Mouse (Mus musculus): ENCODE data around the gene Cep290. TPM values are rescaled to one million over a fixed set of nuclear protein-coding genes. Genes with fewer than 3 reads are reported as not detected.
"Not testable (repeated sequence)": the region's sequence is repeated elsewhere in the genome, so short reads cannot be mapped to it uniquely, and the experiment has no call there.

Cep290 gene
- polyA plus RNA-seq, 1 experiment = not detected

DNA sequence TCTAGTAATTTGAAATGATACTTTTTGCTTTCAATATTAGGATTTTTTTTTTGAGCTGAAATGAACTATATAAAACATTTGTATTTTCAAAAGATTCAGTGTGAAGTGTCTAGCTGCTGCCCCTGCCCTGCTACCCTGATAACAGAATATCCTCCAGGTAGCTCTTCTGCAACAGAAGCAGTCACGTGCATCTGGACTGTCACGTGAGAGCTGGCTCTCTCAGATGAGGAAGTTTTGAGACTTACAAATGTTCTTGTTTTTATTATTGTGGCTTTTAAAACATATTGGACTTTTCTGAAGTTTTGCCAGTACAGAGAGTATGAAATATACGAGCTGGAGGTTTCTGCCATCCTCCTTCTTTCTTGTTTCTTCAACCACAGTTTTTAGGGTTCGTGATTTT, 34.3 kb downstream of the Cep290 start:
- WGBS = 89% methylated on average over 4 of the region's 4 CpGs
- Histone ChIP-seq H3K4me3 (ENCODE audit: insufficient read depth, low read depth, low read length) (no peak overlapping the region), H3K4me1 (ENCODE audit: control insufficient read depth, insufficient read depth, low read length) (no peaks in the 10 kb centered on the region), H3K27ac (ENCODE audit: insufficient read depth, low read depth, low read length) (no peak overlapping the region)
- TF ChIP-seq POLR2A (IDR thresholded peaks at IDR 0.05; ENCODE audit: insufficient read depth, low read depth, low read length) (no peak), CTCF (IDR thresholded peaks at IDR 0.05; ENCODE audit: insufficient read depth, low read depth, low read length) (no peak)

DNA sequence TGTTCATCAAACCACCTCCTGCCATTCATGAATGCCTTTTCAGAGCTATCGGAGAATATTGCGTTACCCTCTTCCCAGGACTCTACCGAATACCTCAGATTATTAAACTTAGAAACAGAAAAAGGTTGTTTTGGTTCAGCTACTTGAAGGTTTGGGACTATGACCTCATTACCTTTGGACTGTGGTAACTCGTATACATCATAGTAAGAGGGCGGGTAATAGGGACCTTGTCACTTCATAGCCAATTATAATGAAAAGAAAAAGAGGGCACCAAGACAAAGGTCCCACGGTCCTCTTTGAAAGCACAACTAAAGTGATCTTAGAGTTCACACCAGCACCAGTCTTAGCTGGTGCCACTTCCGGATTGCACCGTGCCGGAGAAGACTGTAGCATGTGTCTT, 35.0 kb downstream of the Cep290 start:
- 70% methylated on average over 9 of the region's 9 CpGs for WGBS

DNA sequence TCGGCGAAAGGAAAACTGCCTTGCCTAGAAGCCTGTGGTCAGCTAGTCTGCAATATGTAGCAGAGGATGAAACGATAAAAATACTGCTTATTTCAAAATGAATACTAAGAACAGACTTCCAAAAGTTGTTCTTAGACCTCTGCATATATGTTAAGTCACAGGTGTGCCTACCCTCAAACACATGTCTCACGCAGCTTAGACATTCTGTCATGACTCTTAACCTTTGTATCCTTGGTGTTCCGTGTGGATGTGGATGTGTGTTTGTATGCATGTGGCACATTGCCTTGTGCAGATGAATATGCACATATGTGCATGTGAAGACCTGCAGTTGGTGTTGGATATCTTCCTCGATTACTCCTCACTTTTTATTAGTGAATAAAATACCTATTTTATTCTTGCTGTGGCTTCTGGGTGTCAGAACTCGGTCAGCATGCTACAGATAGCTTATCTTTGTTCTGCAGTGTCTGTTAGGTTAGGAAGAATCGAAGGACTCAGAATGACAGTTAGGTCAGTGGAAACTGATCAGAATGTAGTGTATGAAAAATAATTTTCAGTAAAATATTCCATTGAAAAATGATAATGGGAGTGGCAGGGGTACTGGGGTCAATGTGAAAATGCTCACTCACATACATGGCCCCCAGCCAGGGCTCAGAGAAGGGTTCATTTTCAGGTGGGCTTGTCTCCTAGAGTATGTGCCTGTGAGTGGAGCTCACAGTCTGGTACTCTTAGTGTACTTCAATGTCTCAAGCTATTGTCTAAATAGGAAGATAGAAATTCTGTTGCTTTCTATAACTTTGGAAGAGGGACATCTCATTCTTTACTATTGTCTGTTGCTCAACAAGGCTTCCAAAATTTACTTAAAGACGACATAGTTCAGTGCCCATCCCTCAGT, 37.4 kb downstream of the Cep290 start:
- Histone ChIP-seq H3K4me3 (ENCODE audit: insufficient read depth, low read depth, low read length) (no peak overlapping the region), H3K4me1 (ENCODE audit: control insufficient read depth, insufficient read depth, low read length) (no peaks in the 10 kb centered on the region), H3K27ac (ENCODE audit: insufficient read depth, low read depth, low read length) (no peak overlapping the region)
- TF ChIP-seq POLR2A (IDR thresholded peaks at IDR 0.05; ENCODE audit: insufficient read depth, low read depth, low read length) = no peak
- no peak for TF ChIP-seq CTCF (IDR thresholded peaks at IDR 0.05; ENCODE audit: insufficient read depth, low read depth, low read length)
- WGBS = 95% methylated on average over 9 of the region's 9 CpGs

More for the DNA sequence above, 35.0 kb downstream of the Cep290 start:
- Histone ChIP-seq H3K4me1 (ENCODE audit: control insufficient read depth, insufficient read depth, low read length) (no peaks in the 10 kb centered on the region), H3K4me3 (ENCODE audit: insufficient read depth, low read depth, low read length) (no peak overlapping the region), H3K27ac (ENCODE audit: insufficient read depth, low read depth, low read length) (no peak overlapping the region)
- TF ChIP-seq POLR2A (IDR thresholded peaks at IDR 0.05; ENCODE audit: insufficient read depth, low read depth, low read length) (no peak), CTCF (IDR thresholded peaks at IDR 0.05; ENCODE audit: insufficient read depth, low read depth, low read length) (no peak)

DNA sequence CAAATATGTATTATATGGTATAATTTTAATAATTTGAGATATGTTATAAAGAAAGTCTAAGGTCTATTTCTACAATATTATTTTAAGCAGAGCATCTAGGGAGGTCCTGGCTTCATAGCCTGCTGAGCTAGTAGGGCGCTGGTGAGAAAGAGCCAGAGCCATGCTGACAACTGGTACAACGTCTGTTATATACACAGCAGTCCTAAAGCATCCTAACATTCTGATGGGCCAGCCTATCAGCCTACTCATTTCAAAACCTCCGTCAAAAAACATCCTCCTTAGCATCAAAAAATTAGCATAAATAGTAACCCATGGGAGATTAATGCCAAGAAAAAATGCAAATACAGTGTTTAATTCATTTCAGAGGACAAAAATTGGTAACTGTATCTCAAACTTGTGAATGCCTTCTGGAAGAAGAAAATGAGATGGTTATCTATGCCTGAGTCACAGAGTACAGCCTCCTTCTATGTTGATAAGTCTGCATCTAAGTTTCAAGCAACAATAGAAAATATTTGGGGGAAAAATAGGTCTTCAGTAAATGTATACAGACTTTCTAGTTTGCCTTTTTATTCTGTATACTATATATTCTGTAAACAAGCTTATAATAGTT, 69.3 kb downstream of the Cep290 start:
- TF ChIP-seq CTCF (IDR thresholded peaks at IDR 0.05; ENCODE audit: insufficient read depth, low read depth, low read length) (no peak), POLR2A (IDR thresholded peaks at IDR 0.05; ENCODE audit: insufficient read depth, low read depth, low read length) (no peak)
- no peak overlapping the region for H3K27ac ChIP-seq (ENCODE audit: insufficient read depth, low read depth, low read length)
- no peak overlapping the region for H3K4me3 ChIP-seq (ENCODE audit: insufficient read depth, low read depth, low read length)
- WGBS = 49% methylated on average over 3 of the region's 3 CpGs
- no peaks in the 10 kb centered on the region for H3K4me1 ChIP-seq (ENCODE audit: control insufficient read depth, insufficient read depth, low read length)

DNA sequence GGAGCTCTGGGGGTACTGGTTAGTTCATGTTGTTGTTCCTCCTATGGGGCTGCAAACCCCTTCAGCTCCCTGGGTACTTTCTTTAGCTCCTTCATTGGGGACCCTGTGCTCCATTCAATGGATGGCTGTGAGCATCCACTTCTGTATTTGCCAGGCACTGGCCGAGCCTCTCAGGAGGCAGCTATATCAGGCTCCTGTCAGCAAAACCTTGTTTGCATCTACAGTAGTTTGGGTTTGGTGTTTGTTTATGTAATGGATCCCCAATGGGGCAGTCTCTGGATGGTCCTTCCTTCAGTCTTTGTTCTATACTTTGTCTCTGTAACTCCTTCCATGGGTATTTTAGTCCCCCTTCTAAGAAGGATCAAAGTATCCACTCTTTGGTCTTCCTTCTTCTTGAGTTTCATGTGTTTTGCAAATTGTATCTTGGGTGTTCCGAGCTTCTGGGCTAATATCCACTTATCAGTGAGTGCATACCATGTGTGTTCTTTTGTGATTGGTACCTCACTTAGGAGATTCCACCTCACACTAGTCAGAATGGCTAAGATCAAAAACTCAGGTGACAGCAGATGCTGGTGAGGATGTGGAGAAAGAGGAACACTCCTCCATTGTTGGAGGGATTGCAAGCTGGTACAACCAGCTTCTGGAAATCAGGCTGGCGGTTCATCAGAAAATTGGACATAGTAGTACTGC, 73.0 kb downstream of the Cep290 start:
- 93% methylated on average over 3 of the region's 3 CpGs for WGBS
- H3K27ac ChIP-seq (ENCODE audit: insufficient read depth, low read depth, low read length); H3K4me3 ChIP-seq (ENCODE audit: insufficient read depth, low read depth, low read length); H3K4me1 ChIP-seq (ENCODE audit: control insufficient read depth, insufficient read depth, low read length): not testable (repeated sequence)

DNA sequence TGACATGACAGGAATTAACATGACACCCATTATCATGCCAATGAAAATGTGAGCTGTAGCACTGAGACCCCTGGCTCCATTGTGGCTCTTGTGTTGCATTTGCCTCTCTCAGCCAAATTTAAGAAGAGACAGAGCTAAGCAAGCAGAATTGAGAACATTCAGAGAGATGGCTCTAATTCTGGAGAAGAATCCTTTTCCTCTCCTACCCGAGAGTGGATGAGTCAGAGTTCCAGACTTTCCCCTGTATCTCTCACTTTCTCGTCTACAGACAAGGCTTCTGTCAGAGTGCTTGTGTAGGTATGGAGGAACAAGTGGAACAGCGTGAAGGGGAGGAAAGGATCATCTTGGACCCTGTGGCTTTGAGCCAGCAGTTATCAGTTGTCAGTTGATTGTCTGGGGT, 76.8 kb downstream of the Cep290 start:
- WGBS = 74% methylated on average over 3 of the region's 3 CpGs
- H3K4me1 ChIP-seq (ENCODE audit: control insufficient read depth, insufficient read depth, low read length) = no peaks in the 10 kb centered on the region
- no peak overlapping the region for H3K27ac ChIP-seq (ENCODE audit: insufficient read depth, low read depth, low read length)
- no peak overlapping the region for H3K4me3 ChIP-seq (ENCODE audit: insufficient read depth, low read depth, low read length)
- TF ChIP-seq POLR2A (IDR thresholded peaks at IDR 0.05; ENCODE audit: insufficient read depth, low read depth, low read length) = no peak
- no peak for TF ChIP-seq CTCF (IDR thresholded peaks at IDR 0.05; ENCODE audit: insufficient read depth, low read depth, low read length)

DNA sequence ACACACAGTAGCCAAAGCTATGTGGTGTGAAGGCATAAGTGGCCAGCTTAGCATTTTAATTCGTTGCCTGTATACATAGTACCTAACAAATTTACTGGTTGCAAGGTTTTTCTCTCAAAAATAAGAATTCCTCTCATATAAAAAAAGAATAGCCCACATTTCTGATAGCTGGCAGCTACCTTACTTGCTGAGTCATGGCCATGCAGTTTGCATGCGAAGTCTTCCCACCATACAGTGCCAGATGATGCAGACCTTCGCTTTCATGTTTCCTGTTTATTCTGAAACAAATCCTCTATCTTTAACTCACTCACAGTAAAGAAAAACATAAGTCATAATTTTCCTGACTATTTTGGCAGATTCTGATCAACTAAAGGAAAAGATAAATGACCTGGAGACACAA, 84.3 kb downstream of the Cep290 start:
- Histone ChIP-seq H3K27ac (ENCODE audit: insufficient read depth, low read depth, low read length) (no peak overlapping the region), H3K4me1 (ENCODE audit: control insufficient read depth, insufficient read depth, low read length) (no peaks in the 10 kb centered on the region), H3K4me3 (ENCODE audit: insufficient read depth, low read depth, low read length) (no peak overlapping the region)
- TF ChIP-seq CTCF (IDR thresholded peaks at IDR 0.05; ENCODE audit: insufficient read depth, low read depth, low read length) (no peak), POLR2A (IDR thresholded peaks at IDR 0.05; ENCODE audit: insufficient read depth, low read depth, low read length) (no peak)
- 88% methylated on average over 3 of the region's 3 CpGs for WGBS

DNA sequence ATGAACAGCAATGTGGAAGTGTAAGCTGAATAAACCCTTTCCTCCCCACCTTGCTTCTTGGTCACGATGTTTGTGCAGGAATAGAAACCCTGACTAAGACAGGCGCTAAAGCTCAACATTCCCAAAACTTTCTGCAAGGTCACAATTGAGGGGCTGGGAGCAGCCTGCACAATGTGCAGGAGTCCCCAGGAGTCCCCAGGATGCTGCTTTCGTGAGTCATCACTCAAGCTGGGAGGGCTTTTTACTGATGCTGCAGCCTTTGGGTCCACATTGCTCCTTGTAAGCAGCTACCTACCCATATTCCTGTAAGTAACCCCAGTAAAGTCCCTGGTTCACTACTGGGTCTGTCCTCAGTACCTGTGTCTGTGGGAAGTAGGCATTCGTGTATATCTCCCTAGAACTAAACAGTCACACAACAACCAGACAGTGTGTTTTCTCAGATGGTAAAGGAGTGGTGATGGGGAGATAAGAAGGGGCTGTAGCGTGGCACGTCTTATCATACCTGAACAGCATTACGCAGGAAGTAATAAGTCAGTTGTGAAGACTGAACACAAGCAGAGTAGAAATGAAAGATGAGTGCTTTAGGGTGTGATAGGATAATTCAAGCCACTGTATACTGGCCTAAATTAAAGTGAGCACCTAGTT, 87.3 kb downstream of the Cep290 start:
- Histone ChIP-seq H3K4me1 (ENCODE audit: control insufficient read depth, insufficient read depth, low read length) (no peaks in the 10 kb centered on the region), H3K4me3 (ENCODE audit: insufficient read depth, low read depth, low read length) (no peak overlapping the region), H3K27ac (ENCODE audit: insufficient read depth, low read depth, low read length) (no peak overlapping the region)
- 92% methylated on average over 7 of the region's 7 CpGs for WGBS
- no peak for TF ChIP-seq POLR2A (IDR thresholded peaks at IDR 0.05; ENCODE audit: insufficient read depth, low read depth, low read length)

DNA sequence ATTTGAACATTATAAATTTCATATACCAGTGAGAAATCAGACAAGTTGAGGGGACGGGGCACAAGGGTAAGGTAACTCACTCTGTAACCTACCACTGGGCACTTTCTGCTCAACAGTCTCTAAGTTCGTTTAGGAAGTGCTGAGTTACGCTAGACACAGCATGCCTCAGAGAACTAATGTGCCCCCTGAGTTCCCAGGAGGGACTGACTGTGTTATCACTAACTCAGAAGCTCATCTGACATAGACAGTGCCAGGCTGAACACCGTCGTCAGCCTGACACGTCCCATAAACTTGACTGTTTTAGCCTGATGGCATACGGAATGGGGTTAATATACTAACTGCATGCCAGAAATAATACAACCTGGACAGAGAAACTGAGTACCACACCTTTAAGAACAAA, 87.9 kb downstream of the Cep290 start:
- TF ChIP-seq CTCF (IDR thresholded peaks at IDR 0.05; ENCODE audit: insufficient read depth, low read depth, low read length) = no peak
- TF ChIP-seq POLR2A (IDR thresholded peaks at IDR 0.05; ENCODE audit: insufficient read depth, low read depth, low read length) = no peak
- WGBS = 90% methylated on average over 7 of the region's 7 CpGs
- Histone ChIP-seq H3K27ac (ENCODE audit: insufficient read depth, low read depth, low read length) (no peak overlapping the region), H3K4me1 (ENCODE audit: control insufficient read depth, insufficient read depth, low read length) (no peaks in the 10 kb centered on the region), H3K4me3 (ENCODE audit: insufficient read depth, low read depth, low read length) (no peak overlapping the region)

All from olfactory bulb, adult 2 months (tissue).